Mouse (Mus musculus) monocyte, adult 5-6 weeks (primary cell): ENCODE data around the gene Cdk7. TPM values are rescaled to one million over a fixed set of nuclear protein-coding genes. Genes with fewer than 3 reads are reported as not detected.
"Not testable (repeated sequence)": the region's sequence is repeated elsewhere in the genome, so short reads cannot be mapped to it uniquely, and the experiment has no call there.

Experiments used
- ATAC-seq: fragments of 153-309, 156-312 bp; replicated peaks from 2 replicates; pipeline ENCODE4 v1.8.0; 2017; ENCODE audit warnings: mild to moderate bottlenecking; ENCODE audit not compliant: low TSS enrichment, insufficient number of reproducible peaks, severe bottlenecking, poor library complexity, low FRiP score
- total RNA-seq: library from RNA; stranded (forward); fragments of 200-1000, 200-491, 200-594 nt; gene quantifications from 3 replicates; pipeline ENCODE4 v1.2.3, GENCODE M21; 2017

Cdk7 gene
- total RNA-seq, 1 experiment from 2014 or later = 26.1 TPM

GRCm38 (mm10) chr13:100730153-100730860 is 432 bp downstream of the Cdk7 start:
- peak; percentile 54 for ATAC-seq

DNA sequence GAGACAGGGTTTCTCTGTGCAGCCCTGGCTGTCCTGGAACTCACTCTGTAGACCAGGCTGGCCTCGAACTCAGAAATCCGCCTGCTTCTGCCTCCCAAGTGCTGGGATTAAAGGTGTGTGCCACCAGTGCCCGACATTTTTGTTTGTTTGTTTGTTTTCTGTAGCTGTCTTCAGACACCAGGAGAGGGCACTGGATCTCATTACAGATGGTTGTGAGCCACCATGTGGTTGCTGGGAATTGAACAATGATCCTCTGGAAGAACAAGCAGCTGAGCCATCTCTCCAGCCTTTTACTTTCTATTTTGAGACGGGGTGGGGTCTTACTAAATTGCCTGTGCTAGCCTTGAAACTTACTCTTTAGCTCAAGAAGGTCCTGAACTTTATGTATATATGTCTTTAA is 2.2 kb downstream of the Cdk7 start:
- ATAC-seq = not testable (repeated sequence)

GRCm38 (mm10) chr13:100728086-100728485 is 2.7 kb downstream of the Cdk7 start:
- ATAC-seq = no peak

DNA sequence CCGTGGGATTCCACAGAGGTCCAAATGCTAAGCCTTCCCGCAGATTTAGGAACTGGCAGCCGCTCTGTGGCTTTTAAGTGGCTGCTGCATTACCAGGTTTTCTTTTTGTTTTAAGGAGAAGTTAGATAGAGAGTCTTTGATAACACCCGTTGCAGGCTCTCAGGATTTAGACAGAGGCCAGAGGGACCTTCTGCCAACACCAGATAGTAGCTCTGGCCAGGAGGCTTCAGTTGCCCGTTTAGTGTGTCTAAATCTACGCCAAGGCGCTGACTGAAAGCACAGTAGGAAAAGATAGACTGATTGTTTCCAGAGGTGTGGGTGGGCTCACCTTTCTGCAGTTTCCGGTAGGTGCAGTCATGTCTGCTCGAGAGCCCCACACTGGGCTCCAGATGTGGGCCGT is 5.5 kb downstream of the Cdk7 start:
- ATAC-seq = no peak

DNA sequence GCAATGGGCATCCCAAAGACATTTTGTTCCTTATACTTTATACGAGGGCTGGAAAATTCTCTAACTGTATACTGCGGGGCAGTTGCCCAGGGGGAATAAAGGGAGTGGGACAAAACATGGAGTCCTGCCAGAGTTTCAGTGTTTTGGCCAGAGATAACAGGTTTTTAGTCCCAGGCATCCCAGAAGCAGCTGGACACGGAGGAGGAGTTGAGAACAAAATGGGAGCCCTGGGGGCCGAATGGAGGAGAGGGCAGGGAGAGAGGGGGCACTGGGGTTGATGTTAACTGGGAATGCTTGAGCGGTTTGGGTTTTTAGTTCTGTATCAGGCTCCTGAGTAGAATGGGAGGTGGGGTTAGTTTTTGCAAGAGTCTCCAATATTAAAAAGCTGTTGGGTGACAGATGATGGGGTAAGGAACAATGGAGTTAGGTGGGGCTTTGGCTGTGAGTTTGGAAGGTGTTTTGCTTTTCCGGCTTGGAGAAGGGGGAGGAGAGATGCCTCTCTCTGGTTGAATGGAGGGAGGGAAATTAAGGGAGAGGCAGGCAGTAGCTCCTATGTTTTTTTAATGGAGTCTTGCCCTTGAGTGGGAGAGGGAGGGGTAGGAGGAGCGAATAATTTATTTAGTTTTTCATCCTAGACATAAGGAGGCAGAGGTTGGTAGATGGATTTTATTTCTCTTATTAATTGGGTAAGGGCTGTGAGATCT is 6.5 kb downstream of the Cdk7 start:
- ATAC-seq = no peak

DNA sequence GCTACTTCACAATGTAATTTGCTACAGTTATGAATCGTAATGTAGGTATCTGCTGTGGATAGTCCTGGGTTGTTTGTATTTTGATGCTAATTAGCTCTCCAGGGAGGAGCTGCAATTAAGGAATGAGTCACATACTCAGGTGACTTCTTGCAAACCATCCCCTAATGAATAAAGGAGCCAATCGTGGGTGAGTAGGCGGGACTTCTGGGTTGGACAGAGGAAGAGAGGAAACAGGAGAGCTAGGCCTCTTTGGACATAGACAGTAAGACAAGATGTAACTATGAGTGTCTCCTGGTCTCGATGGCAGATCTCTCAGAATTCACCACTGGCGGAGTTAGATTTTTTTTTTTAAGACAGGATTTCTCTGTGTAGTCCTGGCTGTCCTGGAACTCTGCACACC is 9.1 kb downstream of the Cdk7 start:
- ATAC-seq = no peak

- ATAC-seq = no peak
Measured at GRCm38 (mm10) chr13:100715467-100715866, 15.3 kb downstream of the Cdk7 start.

- ATAC-seq = no peak
Measured at GRCm38 (mm10) chr13:100706206-100706605, 24.5 kb downstream of the Cdk7 start.

GRCm38 (mm10) chr13:100703468-100703867 is 27.3 kb downstream of the Cdk7 start:
- no peak for ATAC-seq

DNA sequence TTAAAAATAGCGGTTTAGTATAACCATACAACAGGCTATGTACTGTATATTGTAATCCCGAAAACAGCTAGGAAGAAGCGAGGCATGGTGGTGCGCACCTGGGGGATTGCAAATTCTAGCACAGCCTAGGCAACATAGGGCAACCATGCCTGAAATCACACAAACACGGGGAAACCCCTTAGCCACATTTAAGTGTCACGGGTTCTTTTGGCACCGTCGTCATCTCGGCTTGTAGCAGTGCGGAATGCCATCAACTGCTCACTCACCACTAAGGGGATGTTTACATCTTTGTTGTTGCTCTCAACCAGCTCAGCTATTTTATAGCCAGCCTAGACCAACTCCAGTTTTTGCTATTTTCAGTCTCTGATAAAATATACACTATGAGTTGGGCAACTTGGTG is 31.9 kb downstream of the Cdk7 start:
- no peak for ATAC-seq

GRCm38 (mm10) chr13:100697541-100697940 is 33.2 kb downstream of the Cdk7 start:
- ATAC-seq = no peak

- no peak for ATAC-seq
Measured at GRCm38 (mm10) chr13:100687513-100687912, 43.2 kb downstream of the Cdk7 start.

DNA sequence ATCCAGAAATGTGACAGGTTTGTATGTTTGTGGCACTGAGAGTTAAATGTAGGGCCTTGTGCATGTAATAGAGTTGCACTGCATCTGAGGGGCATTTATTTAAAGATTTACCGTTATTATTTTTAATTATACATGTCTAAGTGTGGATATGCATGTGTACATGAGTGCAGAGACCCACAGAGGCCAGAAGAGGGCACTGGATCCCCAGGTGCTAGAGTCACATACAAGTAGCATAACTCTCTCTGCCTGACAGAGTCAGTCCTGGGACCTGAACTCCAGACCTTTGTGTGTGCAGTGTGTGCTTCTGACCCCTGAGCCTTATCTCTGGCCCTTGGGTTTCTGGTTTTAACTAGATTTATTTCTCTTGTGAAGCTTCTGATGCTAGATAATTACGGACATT is 46.4 kb downstream of the Cdk7 start:
- ATAC-seq = no peak

- ATAC-seq = peak; percentile 84
Measured at GRCm38 (mm10) chr13:100682837-100683236, 47.9 kb downstream of the Cdk7 start.

GRCm38 (mm10) chr13:100681615-100682014 is 49.1 kb downstream of the Cdk7 start:
- ATAC-seq = no peak

DNA sequence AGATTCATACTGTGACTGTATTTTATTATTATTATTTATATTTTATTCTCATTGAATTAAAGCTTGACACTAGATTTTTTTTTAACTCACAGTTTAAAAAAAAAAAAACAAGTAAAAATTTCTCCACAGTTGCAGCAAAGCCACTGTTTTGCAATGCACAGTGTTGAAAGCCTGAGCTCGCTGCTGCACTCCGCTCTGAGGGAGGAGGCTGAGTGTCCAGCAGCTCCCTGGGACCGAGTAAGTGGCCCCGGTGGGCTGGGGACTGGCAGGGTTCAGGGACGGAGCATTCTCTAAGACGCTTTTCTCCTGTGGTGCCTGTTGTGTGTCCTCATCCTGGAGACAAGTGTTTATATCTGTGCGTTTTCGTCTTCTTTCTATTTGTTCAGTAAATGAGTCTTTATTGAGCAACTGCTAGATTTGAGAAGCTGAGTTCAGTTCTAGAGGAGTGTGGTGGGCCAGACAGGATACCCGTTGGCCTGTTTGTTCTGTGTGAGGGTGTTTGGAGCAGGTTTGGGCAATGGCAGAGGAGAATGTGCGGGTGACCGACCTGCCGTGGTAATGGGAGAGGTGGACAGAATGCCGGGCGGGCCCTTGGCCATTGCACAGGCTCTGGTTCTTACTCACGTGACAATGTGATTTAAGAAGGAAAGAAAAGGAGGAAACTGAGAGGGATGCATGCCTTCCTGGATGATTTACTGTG is 54.7 kb downstream of the Cdk7 start:
- peak; percentile 63 for ATAC-seq

- no peak for ATAC-seq
Measured at GRCm38 (mm10) chr13:100670181-100670741, 60.5 kb downstream of the Cdk7 start.

DNA sequence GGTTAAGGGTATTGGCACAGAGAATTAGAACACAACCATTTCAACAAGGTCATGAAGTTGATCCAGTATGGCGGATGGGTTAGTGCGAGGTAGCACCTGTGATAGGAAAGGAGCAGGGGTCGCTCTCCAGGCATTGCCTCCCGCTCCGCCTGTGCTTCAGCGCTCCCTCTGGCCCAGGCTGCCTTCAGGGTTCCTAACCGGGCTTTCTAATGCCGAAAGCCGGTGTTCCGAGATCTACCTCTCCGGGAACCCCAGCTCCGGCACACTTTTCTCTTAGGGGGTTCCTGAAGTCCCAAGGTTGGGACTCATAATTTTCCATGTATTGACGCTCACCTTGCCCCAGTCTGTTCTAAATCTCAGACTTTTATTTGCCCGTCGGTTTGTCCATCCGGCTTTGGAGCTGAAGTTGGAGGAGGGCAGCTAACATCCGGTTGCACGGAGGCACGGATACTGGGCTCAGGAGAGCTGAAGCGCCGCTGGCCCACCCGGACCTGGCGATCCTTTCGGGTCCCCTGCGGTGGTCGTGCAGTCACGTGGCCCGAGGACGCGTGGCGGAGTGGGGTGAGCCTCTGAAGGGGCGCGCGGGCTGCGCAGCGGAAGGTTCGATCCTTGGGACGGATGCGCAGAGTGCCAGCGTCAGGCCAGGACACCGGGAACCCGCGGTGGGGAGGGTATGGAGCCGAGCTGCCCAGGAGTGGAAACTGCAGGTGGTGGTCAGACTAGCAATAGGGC is 61.3 kb downstream of the Cdk7 start, which contains the start of gene Ccdc125:
Ccdc125 (plus strand) TSS at position 427 of the 732 bp plus-strand sequence.
- ATAC-seq = 0 out of 2 replicates have a peak, but pooled peaks have one; percentile 28
